Mouse (Mus musculus): Measurements from ENCODE around the gene Prkag2. TPM values are rescaled to one million over a fixed set of nuclear protein-coding genes. Genes with fewer than 3 reads are reported as not detected.

Prkag2 gene
- polyA plus RNA-seq, 1 experiment from 2014 or later: 7.2 TPM

GRCm38 (mm10) chr5:25064270-25065232 is 35.9 kb downstream of the Prkag2 start:
- Histone ChIP-seq H3K36me3 (no peaks in the 10 kb centered on the region), H3K27ac (no peak overlapping the region), H3K4me3 (no peak overlapping the region), H3K4me1 (peaks cover 14% of the 10 kb centered on the region; the same call in 1 of the 2 replicates), H3K4me2 (no peak overlapping the region), H3K9ac (no peak overlapping the region), H3K27me3 (replicated peaks) (peaks cover 27% of the 10 kb centered on the region), H3K9me3 (replicated peaks) (no peaks in the 10 kb centered on the region)
- WGBS (ENCODE audit: insufficient replicate concordance): 44% methylated on average over 8 of the region's 8 CpGs
- ATAC-seq: no peak

GRCm38 (mm10) chr5:25062506-25063132 is 37.8 kb downstream of the Prkag2 start:
- Histone ChIP-seq H3K9me3 (replicated peaks) (no peaks in the 10 kb centered on the region), H3K4me1 (peaks cover 11% of the 10 kb centered on the region; the same call in 1 of the 2 replicates), H3K36me3 (no peaks in the 10 kb centered on the region), H3K4me3 (no peak overlapping the region), H3K9ac (no peak overlapping the region), H3K27ac (no peak overlapping the region), H3K4me2 (no peak overlapping the region), H3K27me3 (replicated peaks) (peaks cover 44% of the 10 kb centered on the region)
- ATAC-seq: no peak
- 47% methylated on average over 17 of the region's 17 CpGs for WGBS (ENCODE audit: insufficient replicate concordance)

GRCm38 (mm10) chr5:25058853-25059741 is 41.3 kb downstream of the Prkag2 start:
- H3K36me3 ChIP-seq: no peaks in the 10 kb centered on the region
- no peaks in the 10 kb centered on the region for H3K4me1 ChIP-seq
- no peak overlapping the region for H3K4me2 ChIP-seq
- no peak overlapping the region for H3K27ac ChIP-seq
- H3K9me3 ChIP-seq (replicated peaks): no peaks in the 10 kb centered on the region
- 25% methylated on average over 21 of the region's 21 CpGs for WGBS (ENCODE audit: insufficient replicate concordance)
- no peak for ATAC-seq
- no peak overlapping the region for H3K9ac ChIP-seq
- peaks cover 32% of the 10 kb centered on the region for H3K27me3 ChIP-seq (replicated peaks)
- no peak overlapping the region for H3K4me3 ChIP-seq

GRCm38 (mm10) chr5:25058417-25058816 is 42.0 kb downstream of the Prkag2 start:
- no peak for ATAC-seq
- 38% methylated on average over 7 of the region's 7 CpGs for WGBS (ENCODE audit: insufficient replicate concordance)
- Histone ChIP-seq H3K9ac (no peak overlapping the region), H3K9me3 (replicated peaks) (no peaks in the 10 kb centered on the region), H3K36me3 (no peaks in the 10 kb centered on the region), H3K4me3 (no peak overlapping the region), H3K4me2 (no peak overlapping the region), H3K4me1 (no peaks in the 10 kb centered on the region), H3K27me3 (replicated peaks) (peaks cover 32% of the 10 kb centered on the region), H3K27ac (no peak overlapping the region)

- Histone ChIP-seq H3K9ac (no peak overlapping the region), H3K9me3 (replicated peaks) (no peaks in the 10 kb centered on the region), H3K4me2 (no peak overlapping the region), H3K4me1 (no peaks in the 10 kb centered on the region), H3K4me3 (no peak overlapping the region), H3K27ac (no peak overlapping the region), H3K27me3 (replicated peaks) (peaks cover 28% of the 10 kb centered on the region), H3K36me3 (no peaks in the 10 kb centered on the region)
- 53% methylated on average over 4 of the region's 4 CpGs for WGBS (ENCODE audit: insufficient replicate concordance)
- no peak for ATAC-seq
Observed at GRCm38 (mm10) chr5:25055288-25055687, 45.2 kb downstream of the Prkag2 start.

DNA sequence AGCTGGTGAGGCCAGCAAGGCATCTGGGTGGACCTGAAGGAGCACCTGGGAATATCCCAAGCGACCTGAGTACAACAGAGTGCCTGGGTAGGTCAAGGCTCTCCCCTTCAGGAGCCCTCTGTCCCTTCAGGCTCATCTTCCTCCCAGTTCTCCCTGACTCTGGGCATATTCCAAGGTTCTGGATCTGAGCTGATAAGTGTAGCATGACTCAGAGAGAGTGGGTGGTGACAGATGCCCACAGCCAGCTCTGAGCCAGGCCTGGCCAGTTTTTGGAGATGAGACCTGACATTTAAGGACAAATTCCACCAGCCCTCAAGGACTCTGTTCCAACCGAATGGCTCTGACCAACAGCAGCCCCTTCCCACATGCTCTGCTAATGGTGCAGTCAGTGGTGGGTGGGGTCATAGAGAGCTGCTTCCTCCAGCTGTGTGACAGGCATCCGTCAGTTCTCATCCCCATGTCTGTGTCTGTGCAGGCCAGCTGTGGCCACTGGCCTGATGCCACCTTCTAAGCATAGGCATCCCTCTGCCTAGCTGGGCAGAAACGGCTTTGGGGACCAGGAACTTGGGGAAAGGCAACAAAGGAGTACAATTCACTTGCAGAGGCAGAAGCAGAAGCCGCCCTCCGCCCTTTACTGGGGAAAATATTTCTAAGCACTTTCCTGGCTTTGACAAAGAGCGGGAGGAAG is 46.3 kb downstream of the Prkag2 start:
- ATAC-seq: no peak
- no peaks in the 10 kb centered on the region for H3K36me3 ChIP-seq
- 65% methylated on average over 7 of the region's 7 CpGs for WGBS (ENCODE audit: insufficient replicate concordance)

GRCm38 (mm10) chr5:25050827-25051226 is 49.6 kb downstream of the Prkag2 start:
- Histone ChIP-seq H3K27me3 (replicated peaks) (0 out of 2 replicates have a peak, but pooled peaks cover 3% of the 10 kb centered on the region), H3K4me2 (no peak overlapping the region), H3K9ac (no peak overlapping the region), H3K9me3 (replicated peaks) (no peaks in the 10 kb centered on the region), H3K4me1 (no peaks in the 10 kb centered on the region), H3K27ac (no peak overlapping the region), H3K36me3 (no peaks in the 10 kb centered on the region), H3K4me3 (no peak overlapping the region)
- WGBS (ENCODE audit: insufficient replicate concordance): 58% methylated on average over 8 of the region's 8 CpGs
- no peak for ATAC-seq

More for the DNA sequence above, 46.3 kb downstream of the Prkag2 start:
- Histone ChIP-seq H3K4me2 (no peak overlapping the region), H3K4me3 (no peak overlapping the region), H3K27me3 (replicated peaks) (peaks cover 16% of the 10 kb centered on the region), H3K9me3 (replicated peaks) (no peaks in the 10 kb centered on the region), H3K4me1 (no peaks in the 10 kb centered on the region), H3K9ac (no peak overlapping the region), H3K27ac (no peak overlapping the region)

DNA sequence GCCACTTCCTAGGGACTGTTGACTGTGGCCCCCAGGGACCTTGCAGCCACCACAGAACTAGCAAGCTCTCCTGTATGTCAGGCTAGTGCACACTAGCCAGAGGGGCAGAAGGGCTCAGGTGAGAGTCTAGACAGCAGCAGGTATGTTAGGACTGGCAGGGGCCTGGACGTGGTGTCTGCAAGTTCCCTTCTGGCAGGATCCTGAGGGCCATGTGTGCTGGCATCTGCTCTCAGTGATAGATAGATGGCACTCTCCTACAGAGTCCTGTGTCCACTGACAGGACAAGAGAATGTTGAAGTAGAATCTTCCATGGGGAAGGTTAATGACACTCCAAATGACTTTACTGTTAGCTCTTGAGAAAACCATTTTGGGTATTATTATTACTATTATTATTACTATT is 52.8 kb downstream of the Prkag2 start:
- 40% methylated on average over 1 of the region's 1 CpGs for WGBS (ENCODE audit: insufficient replicate concordance)
- Histone ChIP-seq H3K9me3 (replicated peaks) (no peaks in the 10 kb centered on the region), H3K9ac (no peak overlapping the region), H3K4me2 (no peak overlapping the region), H3K27ac (no peak overlapping the region), H3K27me3 (replicated peaks) (0 out of 2 replicates have a peak, but pooled peaks cover 3% of the 10 kb centered on the region), H3K4me1 (no peaks in the 10 kb centered on the region), H3K36me3 (no peaks in the 10 kb centered on the region), H3K4me3 (no peak overlapping the region)
- ATAC-seq: no peak

GRCm38 (mm10) chr5:25046762-25047161 is 53.7 kb downstream of the Prkag2 start:
- Histone ChIP-seq H3K4me2 (no peak overlapping the region), H3K4me3 (no peak overlapping the region), H3K27ac (no peak overlapping the region), H3K9me3 (replicated peaks) (no peaks in the 10 kb centered on the region), H3K36me3 (no peaks in the 10 kb centered on the region), H3K9ac (no peak overlapping the region), H3K4me1 (no peaks in the 10 kb centered on the region), H3K27me3 (replicated peaks) (0 out of 2 replicates have a peak, but pooled peaks cover 3% of the 10 kb centered on the region)
- ATAC-seq: no peak
- 43% methylated on average over 3 of the region's 3 CpGs for WGBS (ENCODE audit: insufficient replicate concordance)

DNA sequence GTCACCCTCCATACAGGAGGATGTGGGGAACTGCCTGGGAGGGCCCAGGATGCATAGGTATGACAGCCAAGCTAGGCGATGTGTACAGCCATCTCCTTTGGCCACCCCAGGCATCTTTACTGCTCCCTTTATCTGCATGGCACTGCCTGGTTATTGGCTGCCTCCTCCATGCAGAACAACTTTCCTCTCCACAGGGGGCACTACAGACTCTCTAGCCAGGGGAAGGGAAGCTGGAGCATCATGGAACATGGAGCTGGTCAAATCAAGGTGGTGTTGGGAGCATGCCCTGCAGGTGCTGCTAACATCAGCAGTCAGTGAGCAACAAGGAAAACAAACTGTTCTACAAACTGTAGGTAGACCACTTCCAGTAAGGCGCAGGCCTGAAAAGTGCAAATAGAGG is 56.4 kb downstream of the Prkag2 start:
- Histone ChIP-seq H3K27me3 (replicated peaks) (no peaks in the 10 kb centered on the region), H3K36me3 (no peaks in the 10 kb centered on the region), H3K27ac (no peak overlapping the region), H3K9ac (no peak overlapping the region), H3K4me2 (no peak overlapping the region), H3K9me3 (replicated peaks) (no peaks in the 10 kb centered on the region), H3K4me3 (no peak overlapping the region), H3K4me1 (no peaks in the 10 kb centered on the region)
- no peak for ATAC-seq
- 74% methylated on average over 2 of the region's 2 CpGs for WGBS (ENCODE audit: insufficient replicate concordance)

DNA sequence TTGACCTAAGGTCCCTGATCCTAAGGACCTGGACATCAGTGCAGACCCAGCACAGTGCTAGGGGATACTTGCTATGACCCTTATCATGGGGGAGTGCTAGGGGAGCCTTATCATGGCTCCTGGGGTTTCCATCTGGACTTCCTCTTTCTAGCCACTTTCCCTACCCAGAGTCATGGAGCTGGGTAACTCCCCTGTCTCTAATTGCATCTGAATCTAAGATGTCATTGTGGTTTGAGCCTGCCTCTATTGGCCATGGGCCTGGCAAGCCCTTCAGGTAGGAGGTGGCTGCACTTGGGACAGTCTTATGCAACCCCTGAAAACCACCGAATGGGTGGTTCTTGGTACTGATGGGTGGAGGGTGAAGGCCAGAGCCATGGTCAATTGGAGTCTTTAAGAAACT is 58.5 kb downstream of the Prkag2 start:
- 38% methylated on average over 1 of the region's 1 CpGs for WGBS (ENCODE audit: insufficient replicate concordance)

More for the DNA sequence above, 58.5 kb downstream of the Prkag2 start:
- Histone ChIP-seq H3K27me3 (replicated peaks) (no peaks in the 10 kb centered on the region), H3K4me3 (no peak overlapping the region), H3K9ac (no peak overlapping the region), H3K36me3 (no peaks in the 10 kb centered on the region), H3K9me3 (replicated peaks) (no peaks in the 10 kb centered on the region), H3K4me2 (no peak overlapping the region), H3K4me1 (no peaks in the 10 kb centered on the region), H3K27ac (no peak overlapping the region)
- no peak for ATAC-seq
